Mouse (Mus musculus) erythroblast, embryonic 14.5 days (primary cell): ENCODE results near the gene 9130023H24Rik. TPM values are rescaled to one million over a fixed set of nuclear protein-coding genes. Genes with fewer than 3 reads are reported as not detected.

Experiments
- H3K27me3 ChIP-seq: 2 replicates; pipeline ENCODE4 v1.6.1; 2012; ENCODE audit warnings: inconsistent platforms; ENCODE audit not compliant: control insufficient read depth
- H3K36me3 ChIP-seq: 2 replicates; pipeline ENCODE4 v1.6.1; 2012; ENCODE audit warnings: mild to moderate bottlenecking, inconsistent platforms; ENCODE audit not compliant: control insufficient read depth
- H3K4me1 ChIP-seq: 2 replicates; pipeline ENCODE4 v1.6.1; 2012; ENCODE audit warnings: inconsistent platforms; ENCODE audit not compliant: control insufficient read depth
- H3K4me3 ChIP-seq: replicated peaks from 2 replicates; pipeline ENCODE3; 2012; ENCODE audit warnings: moderate library complexity, mild to moderate bottlenecking, inconsistent platforms
- H3K9me3 ChIP-seq: 2 replicates; pipeline ENCODE4 v1.6.1; 2012; ENCODE audit warnings: low read length, inconsistent platforms, mixed read lengths; ENCODE audit not compliant: control insufficient read depth
- GATA1 ChIP-seq: IDR thresholded peaks from 2 replicates; pipeline ENCODE4 v1.6.1; 2012; ENCODE audit warnings: low read length, inconsistent platforms, mixed read lengths
- TAL1 ChIP-seq: IDR thresholded peaks from 3 replicates; pipeline ENCODE4 v1.6.1; 2012; ENCODE audit warnings: low read length, inconsistent platforms, mixed read lengths
- polyA plus RNA-seq: library from polyadenylated mRNA; stranded (reverse); fragments of >175 nt; gene quantifications from 2 replicates; pipeline ENCODE4 v1.2.3, GENCODE M21; 2012

Gene 9130023H24Rik
- polyA plus RNA-seq, 1 experiment: 0.12 TPM

GRCm38 (mm10) chr7:128248081-128249042, 10.5 kb upstream of the 9130023H24Rik start:
- no peak overlapping the region for H3K4me3 ChIP-seq
- TF ChIP-seq TAL1 (no peak), GATA1 (no peak)

GRCm38 (mm10) chr7:128247443-128247842, 9.6 kb upstream of the 9130023H24Rik start:
- TF ChIP-seq TAL1 (no peak), GATA1 (no peak)
- H3K4me3 ChIP-seq: peak overlapping the region; percentile 66
- H3K4me1 ChIP-seq: peaks cover 49% of the 10 kb centered on the region
- peaks cover 25% of the 10 kb centered on the region for H3K27me3 ChIP-seq
- H3K9me3 ChIP-seq: no peaks in the 10 kb centered on the region
- peaks cover 33% of the 10 kb centered on the region for H3K36me3 ChIP-seq

More at GRCm38 (mm10) chr7:128248081-128249042, 10.5 kb upstream of the 9130023H24Rik start:
- Histone ChIP-seq H3K27me3 (peaks cover 34% of the 10 kb centered on the region), H3K36me3 (peaks cover 24% of the 10 kb centered on the region), H3K4me1 (peaks cover 52% of the 10 kb centered on the region), H3K9me3 (no peaks in the 10 kb centered on the region)

GRCm38 (mm10) chr7:128246496-128247391, 8.9 kb upstream of the 9130023H24Rik start, which contains the start of gene Tgfb1i1:
Tgfb1i1 (plus strand) TSS chr7:128246812.
- H3K27me3 ChIP-seq: peaks cover 18% of the 10 kb centered on the region
- TF ChIP-seq GATA1 (no peak), TAL1 (no peak)
- peak within 1 kb of the TSS; percentile 66 for H3K4me3 ChIP-seq

GRCm38 (mm10) chr7:128245547-128245946, 7.7 kb upstream of the 9130023H24Rik start:
- no peak overlapping the region for H3K4me3 ChIP-seq
- peaks cover 9% of the 10 kb centered on the region for H3K27me3 ChIP-seq
- TF ChIP-seq GATA1 (no peak), TAL1 (no peak)
- peaks cover 52% of the 10 kb centered on the region for H3K36me3 ChIP-seq
- H3K9me3 ChIP-seq: no peaks in the 10 kb centered on the region
- H3K4me1 ChIP-seq: peaks cover 58% of the 10 kb centered on the region

More at GRCm38 (mm10) chr7:128246496-128247391, 8.9 kb upstream of the 9130023H24Rik start, which contains the start of gene Tgfb1i1:
- Histone ChIP-seq H3K9me3 (no peaks in the 10 kb centered on the region), H3K36me3 (peaks cover 40% of the 10 kb centered on the region), H3K4me1 (peaks cover 48% of the 10 kb centered on the region)

GRCm38 (mm10) chr7:128244410-128245025, 6.7 kb upstream of the 9130023H24Rik start:
- H3K4me1 ChIP-seq: peaks cover 62% of the 10 kb centered on the region
- no peak overlapping the region for H3K4me3 ChIP-seq
- no peak for TF ChIP-seq GATA1

GRCm38 (mm10) chr7:128243921-128244320, 6.1 kb upstream of the 9130023H24Rik start:
- no peak overlapping the region for H3K4me3 ChIP-seq
- H3K4me1 ChIP-seq: peaks cover 63% of the 10 kb centered on the region
- TF ChIP-seq GATA1 (no peak), TAL1 (no peak)
- H3K9me3 ChIP-seq: no peaks in the 10 kb centered on the region
- H3K36me3 ChIP-seq: peaks cover 60% of the 10 kb centered on the region
- H3K27me3 ChIP-seq: peaks cover 4% of the 10 kb centered on the region

More at GRCm38 (mm10) chr7:128244410-128245025, 6.7 kb upstream of the 9130023H24Rik start:
- peaks cover 62% of the 10 kb centered on the region for H3K36me3 ChIP-seq
- H3K27me3 ChIP-seq: peaks cover 5% of the 10 kb centered on the region
- no peaks in the 10 kb centered on the region for H3K9me3 ChIP-seq

GRCm38 (mm10) chr7:128242331-128242730, 4.5 kb upstream of the 9130023H24Rik start:
- Histone ChIP-seq H3K4me1 (peaks cover 55% of the 10 kb centered on the region), H3K9me3 (no peaks in the 10 kb centered on the region), H3K36me3 (peaks cover 60% of the 10 kb centered on the region), H3K4me3 (no peak overlapping the region), H3K27me3 (peaks cover 4% of the 10 kb centered on the region)
- TF ChIP-seq TAL1: no peak
- no peak for TF ChIP-seq GATA1

DNA sequence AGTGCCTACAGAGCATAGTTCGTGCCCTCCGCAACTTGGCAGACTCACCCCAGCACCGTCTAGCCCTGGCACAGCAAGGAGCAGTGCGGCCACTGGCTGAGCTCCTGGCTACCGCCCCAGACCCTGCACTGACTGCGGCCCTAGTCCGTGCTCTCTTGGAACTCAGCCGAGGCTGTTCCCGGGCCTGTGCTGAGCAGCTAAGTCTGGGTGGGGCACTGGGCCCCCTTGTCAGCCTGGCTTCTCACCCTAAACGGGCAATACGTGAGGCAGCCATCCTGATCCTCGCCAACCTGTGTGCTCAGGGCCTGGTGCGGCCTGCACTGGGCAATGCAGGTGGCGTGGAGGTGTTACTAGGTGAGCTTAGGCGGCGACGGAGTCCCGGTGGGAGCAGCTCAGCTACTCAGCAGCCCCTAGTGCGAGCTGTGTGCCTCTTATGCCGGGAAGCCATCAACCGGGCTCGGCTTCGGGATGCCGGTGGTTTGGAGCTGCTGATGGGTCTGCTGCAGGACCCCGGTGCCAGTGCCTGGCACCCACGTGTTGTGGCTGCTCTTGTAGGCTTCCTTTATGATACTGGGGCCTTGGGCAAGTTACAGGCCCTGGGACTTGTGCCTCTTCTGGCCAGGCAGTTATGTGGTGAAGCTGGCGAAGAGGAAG, 2.4 kb upstream of the 9130023H24Rik start:
- Histone ChIP-seq H3K9me3 (no peaks in the 10 kb centered on the region), H3K27me3 (no peaks in the 10 kb centered on the region), H3K36me3 (peaks cover 65% of the 10 kb centered on the region), H3K4me3 (no peak overlapping the region), H3K4me1 (peaks cover 45% of the 10 kb centered on the region)
- no peak for TF ChIP-seq GATA1
- no peak for TF ChIP-seq TAL1
